Mouse (Mus musculus) heart, adult 10 weeks (tissue): ENCODE measurements around the gene Hspg2. TPM values are rescaled to one million over a fixed set of nuclear protein-coding genes. Genes with fewer than 3 reads are reported as not detected.

ENCODE experiments used
- polyA plus RNA-seq: library from polyadenylated mRNA; stranded (reverse); fragments of 350-450 nt; fragmentation: Illumina TruSeq; extraction: RNeasy Lipid Tissue Mini Kit (QIAGEN cat#74804); gene quantifications from one replicate; pipeline ENCODE4 v1.2.3, GENCODE M21; 2014; ENCODE audit warnings: low read depth, low replicate concordance

Gene Hspg2
- polyA plus RNA-seq, result 162 TPM

DNA sequence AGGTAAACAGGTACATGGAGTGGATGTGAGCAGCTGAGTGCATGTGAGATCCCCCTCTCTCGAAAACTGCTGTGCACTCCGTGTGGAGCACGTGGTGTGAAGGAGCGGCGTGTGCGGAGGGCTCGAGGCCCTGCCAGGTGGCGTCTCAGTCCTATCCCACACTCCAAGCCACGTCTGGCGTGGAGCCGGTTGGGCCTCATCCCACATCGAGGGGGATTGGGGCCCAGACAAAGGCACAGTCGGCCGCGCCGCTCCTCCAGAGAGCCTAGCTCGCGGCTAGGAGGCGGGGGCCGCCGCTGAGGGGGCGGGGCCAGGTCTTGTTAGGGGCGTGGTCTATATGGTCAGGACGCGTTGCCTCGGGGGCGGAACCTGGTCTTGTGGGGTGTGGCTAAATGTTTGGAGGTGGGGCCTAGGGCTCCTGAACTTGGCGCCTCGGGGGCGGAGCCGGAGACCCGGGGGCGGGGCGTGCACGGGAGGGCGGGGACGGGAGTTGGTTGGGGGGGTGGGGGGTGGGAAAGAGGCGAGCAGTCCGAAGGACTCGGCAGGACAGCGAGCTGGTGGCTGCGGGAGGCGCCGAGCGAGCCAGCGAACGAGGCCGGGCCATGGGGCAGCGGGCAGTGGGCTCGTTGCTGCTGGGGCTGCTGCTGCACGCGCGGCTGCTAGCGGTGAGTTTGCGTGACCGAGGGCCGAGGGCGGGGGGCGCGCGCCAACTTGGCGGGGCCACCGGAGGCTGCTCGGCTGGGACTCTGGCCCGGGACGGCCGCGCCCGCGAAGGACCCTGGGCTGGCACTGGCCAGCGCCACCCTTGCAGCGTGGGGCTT is at the start of gene Hspg2:
Hspg2 (plus strand) TSS at position 510 of the 821 bp plus-strand sequence.

DNA sequence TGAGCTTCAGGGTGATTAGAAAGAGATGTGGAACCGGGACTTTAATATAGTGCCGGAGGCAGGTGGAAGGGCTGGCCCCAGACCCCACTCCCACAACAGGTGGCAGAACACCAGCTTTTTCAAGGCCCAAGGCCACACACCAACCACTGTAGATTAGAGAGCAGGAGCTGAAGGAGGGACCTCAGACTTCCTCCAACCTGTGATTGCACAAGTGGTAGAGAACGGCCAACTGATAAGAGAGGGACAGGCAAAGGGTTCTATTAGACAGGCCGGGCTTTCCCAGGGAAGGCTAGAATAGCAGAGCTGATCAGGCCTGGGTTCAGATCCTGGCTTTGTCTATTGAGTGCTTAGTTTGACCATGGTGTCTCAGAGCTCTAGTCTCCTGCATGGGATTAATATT is 38.1 kb upstream of the Hspg2 start, which contains the start of gene Cela3b:
Cela3b (minus strand) TSS at position 39 of the 400 bp plus-strand sequence.

DNA sequence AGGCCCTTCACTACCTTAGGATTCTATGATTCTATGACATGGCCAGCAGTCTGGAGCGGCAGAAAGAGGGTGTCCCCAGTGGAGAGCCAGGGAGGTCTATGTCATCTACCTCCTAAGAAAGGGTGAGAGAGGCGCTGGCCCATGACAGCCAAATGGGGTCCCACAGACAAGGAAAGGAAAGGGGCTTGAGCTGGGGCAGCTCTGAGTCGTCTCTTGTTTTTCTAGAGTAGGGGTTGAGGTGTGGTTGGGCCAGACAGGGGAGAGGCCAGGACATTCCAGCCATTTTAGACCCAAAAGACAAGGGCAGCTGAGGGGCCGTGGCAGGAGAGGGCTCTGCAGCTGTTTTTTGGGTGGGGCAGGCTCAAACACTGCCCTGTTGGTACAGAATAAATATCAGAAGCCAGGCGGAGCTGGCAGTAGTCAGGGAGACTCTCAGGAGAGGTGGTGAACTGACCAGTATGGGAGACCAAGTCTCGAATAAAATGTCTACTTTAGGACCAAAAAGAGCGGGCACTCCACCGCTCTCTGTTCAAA is 15.3 kb upstream of the Hspg2 start, which contains the start of gene 1700013G24Rik:
1700013G24Rik (plus strand) TSS at position 51 of the 534 bp plus-strand sequence.

DNA sequence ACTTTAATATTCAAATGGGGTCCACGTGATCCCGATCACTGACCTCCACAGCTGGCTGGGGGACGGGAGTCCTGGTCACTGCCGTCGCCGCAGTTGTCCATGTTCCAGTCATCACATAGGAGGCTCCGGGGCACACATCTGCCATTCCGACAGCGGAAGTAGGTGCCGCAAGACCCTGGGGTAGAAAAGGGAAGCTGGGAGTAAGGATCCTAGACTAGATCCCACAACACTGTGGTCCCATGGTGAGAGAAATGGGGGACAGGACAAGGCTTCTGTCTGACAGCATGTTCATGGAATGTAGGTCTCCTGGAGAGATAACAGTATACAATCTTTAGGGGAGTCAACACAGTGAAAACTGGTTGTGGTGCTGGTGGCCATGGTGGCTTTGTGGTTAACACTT is 105.9 kb downstream of the Hspg2 start, which contains the start of gene Ldlrad2:
Ldlrad2 (minus strand) TSS at position 101 of the 400 bp plus-strand sequence.

DNA sequence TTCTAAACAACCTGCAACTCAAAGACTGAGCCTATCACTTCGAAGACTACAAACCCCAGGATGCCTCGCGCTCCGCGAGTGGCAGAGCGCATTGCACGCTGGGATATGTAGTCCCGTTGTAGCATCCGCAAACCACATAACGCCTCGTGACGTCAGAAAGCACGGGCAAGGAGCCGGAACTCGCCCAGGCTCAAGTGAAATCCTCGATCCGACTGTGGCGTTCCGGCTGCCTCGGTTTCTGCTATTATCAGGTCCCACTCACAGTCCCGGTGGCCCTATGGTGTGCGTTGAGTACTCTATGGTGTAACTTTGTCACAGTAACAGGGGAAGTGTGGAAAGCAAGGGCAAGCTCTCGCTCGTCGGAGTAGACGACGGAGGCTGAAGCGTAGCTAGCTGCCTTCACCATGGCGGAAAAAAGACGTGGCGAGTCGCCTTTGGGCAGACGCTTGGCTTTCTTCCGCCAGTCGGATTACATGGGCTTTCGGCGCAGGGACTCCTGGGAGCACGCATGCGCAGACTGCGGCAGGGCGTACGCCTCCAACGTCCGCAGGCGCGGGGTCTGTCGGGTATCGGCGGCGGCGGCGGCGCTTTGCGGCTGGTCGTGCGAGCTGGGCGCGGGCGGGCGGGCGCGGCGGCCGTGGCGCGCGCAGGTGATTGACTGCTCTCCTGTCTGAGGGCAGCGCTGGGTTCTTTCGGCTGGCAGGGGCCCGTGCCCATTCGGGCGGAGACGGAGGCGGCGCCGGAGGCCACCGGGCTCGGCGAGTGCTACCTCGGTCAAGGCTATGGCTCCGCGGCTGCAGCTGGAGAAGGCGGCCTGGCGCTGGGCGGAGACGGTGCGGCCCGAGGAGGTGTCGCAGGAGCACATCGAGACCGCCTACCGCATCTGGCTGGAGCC is 125.3 kb downstream of the Hspg2 start, which contains the start of gene Usp48:
Usp48 (plus strand) TSS at position 155 of the 895 bp plus-strand sequence.

Other genes starting within 250 kb of the Hspg2 start
- gene Wnt4, start 191.3 kb upstream of the Hspg2 start, polyA plus RNA-seq, result 0.24 TPM
- 164 TPM for gene Cdc42, start 111.0 kb upstream of the Hspg2 start, polyA plus RNA-seq
- not detected for gene Cela3a, start 59.0 kb upstream of the Hspg2 start, polyA plus RNA-seq
- gene Cela3b, start 38.2 kb upstream of the Hspg2 start, polyA plus RNA-seq, result not detected
- gene 1700013G24Rik, start 15.5 kb upstream of the Hspg2 start, polyA plus RNA-seq, result not detected
- not detected for gene Ldlrad2, start 105.8 kb downstream of the Hspg2 start, polyA plus RNA-seq
- gene Usp48, start 125.0 kb downstream of the Hspg2 start, polyA plus RNA-seq, result 30.8 TPM
- 18.1 TPM for gene Rap1gap, start 196.0 kb downstream of the Hspg2 start, polyA plus RNA-seq